Mouse (Mus musculus) right cerebral cortex, postnatal 10 days (tissue): ENCODE measurements at regions not wholly inside any gene's neighbourhood (a gene's known extent, or its start where the extent isn't known, plus 50 kb on each side); places are given as distances from the start of the nearest gene placed in this dataset.

Experiments
- DNase-seq, 2 experiments: peaks; one replicate each; pipeline ENCODE4 v3.0.0; 2021; ENCODE audit warnings: low spot score in 2 of 2

- DNase-seq, result no peak
Measured at GRCm38 (mm10) chr17:59429189-59429588, 416.0 kb upstream of the Nudt12 start.

GRCm38 (mm10) chr17:59421489-59421888 is 408.3 kb upstream of the Nudt12 start:
- DNase-seq, result no peak

GRCm38 (mm10) chr17:59409315-59409714 is 396.1 kb upstream of the Nudt12 start:
- DNase-seq, result no peak

GRCm38 (mm10) chr17:59404525-59404924 is 391.4 kb upstream of the Nudt12 start:
- no peak for DNase-seq

GRCm38 (mm10) chr17:59397404-59397803 is 384.2 kb upstream of the Nudt12 start:
- DNase-seq, result no peak

- no peak for DNase-seq
Measured at GRCm38 (mm10) chr17:59383107-59383438, 369.9 kb upstream of the Nudt12 start.

GRCm38 (mm10) chr17:59382225-59383106 is 369.3 kb upstream of the Nudt12 start:
- DNase-seq, result no peak

- DNase-seq, result no peak
Measured at GRCm38 (mm10) chr17:59373505-59374106, 360.4 kb upstream of the Nudt12 start.

- no peak for DNase-seq
Measured at GRCm38 (mm10) chr17:59369624-59370541, 356.7 kb upstream of the Nudt12 start.

GRCm38 (mm10) chr17:59365340-59365739 is 352.2 kb upstream of the Nudt12 start:
- no peak for DNase-seq

GRCm38 (mm10) chr17:59362110-59362509 is 348.9 kb upstream of the Nudt12 start:
- DNase-seq, result no peak

- no peak for DNase-seq
Measured at GRCm38 (mm10) chr17:59361119-59361518, 347.9 kb upstream of the Nudt12 start.

- no peak for DNase-seq
Measured at GRCm38 (mm10) chr17:59359503-59359902, 346.3 kb upstream of the Nudt12 start.

GRCm38 (mm10) chr17:59345526-59345925 is 332.4 kb upstream of the Nudt12 start:
- no peak for DNase-seq

- no peak for DNase-seq
Measured at GRCm38 (mm10) chr17:59297939-59298338, 284.8 kb upstream of the Nudt12 start.

- peak; percentile 42 to 46 for DNase-seq
Measured at GRCm38 (mm10) chr17:59281364-59281763, 268.2 kb upstream of the Nudt12 start.

- peak; percentile 19 to 21 for DNase-seq
Measured at GRCm38 (mm10) chr17:59279811-59280210, 266.6 kb upstream of the Nudt12 start.

GRCm38 (mm10) chr17:59269613-59270012 is 256.4 kb upstream of the Nudt12 start:
- no peak for DNase-seq

GRCm38 (mm10) chr17:59249000-59249399 is 235.8 kb upstream of the Nudt12 start:
- DNase-seq, result no peak

- DNase-seq, result no peak
Measured at GRCm38 (mm10) chr17:59232251-59232650, 219.1 kb upstream of the Nudt12 start.
